Mouse (Mus musculus) adrenal gland, adult 18-20 months (tissue): ENCODE data around the gene Spats2. TPM values are rescaled to one million over a fixed set of nuclear protein-coding genes. Genes with fewer than 3 reads are reported as not detected.
A peak's percentile ranks its signal among the peaks of the same experiment; 100 is the strongest.
"Not testable (repeated sequence)": the region's sequence is repeated elsewhere in the genome, so short reads cannot be mapped to it uniquely, and the experiment has no call there.

Experiments used
- DNase-seq, 2 experiments: peaks; one replicate each; pipeline ENCODE4 v3.0.0; 2021 to 2022; ENCODE audit warnings: low spot score in 2 of 2
- long read RNA-seq, 2 experiments: library from polyadenylated mRNA; stranded (forward); transcript quantifications; one replicate each; pipeline ENCODE4 v2.0.0; 2021
- total RNA-seq, 2 experiments: library from RNA; stranded (reverse); gene quantifications; 1 replicate in 1 of 2; 2 replicates in 1 of 2; pipeline ENCODE4 v1.2.3; 2021

The Spats2 gene
- total RNA-seq: 10 to 100 TPM; 10.4 to 10.6 TPM
- long read RNA-seq, experiment 1, transcript Spats2-201 (13 exons, 3,096 nt): major isoform, 16 of 18 reads
- long read RNA-seq, experiment 1, partial matches to known transcripts: 0 of 18 reads
- long read RNA-seq, experiment 1, other reads (novel, unspliced or antisense): 2 of 18 reads
- long read RNA-seq, experiment 2, transcript Spats2-201 (13 exons, 3,096 nt): major isoform, 45 of 50 reads
- long read RNA-seq, experiment 2, partial matches to known transcripts: 1 of 50 reads
- long read RNA-seq, experiment 2, other reads (novel, unspliced or antisense): 4 of 50 reads

DNA sequence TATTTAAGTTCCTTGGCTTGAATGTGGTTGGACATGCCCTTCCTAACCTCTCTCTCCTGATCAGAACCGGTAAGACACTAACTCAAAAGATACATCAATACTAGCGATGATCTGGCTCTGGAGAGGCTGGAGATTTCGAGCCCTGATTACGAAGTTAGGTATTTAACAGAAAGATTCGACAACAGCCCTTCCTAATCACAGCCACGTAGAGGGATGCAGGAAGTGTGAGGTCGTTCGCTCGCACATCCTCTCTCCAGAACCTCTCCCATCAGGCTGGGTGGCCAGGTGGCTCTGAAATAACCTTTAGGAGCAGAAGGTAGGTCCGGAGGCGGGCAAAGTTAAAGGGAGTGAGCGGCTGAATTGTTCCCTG is at the start of gene Spats2:
TSS of gene Spats2 (plus strand) at position 206 of the 370 bp plus-strand sequence.
- DNase-seq: no peak

DNA sequence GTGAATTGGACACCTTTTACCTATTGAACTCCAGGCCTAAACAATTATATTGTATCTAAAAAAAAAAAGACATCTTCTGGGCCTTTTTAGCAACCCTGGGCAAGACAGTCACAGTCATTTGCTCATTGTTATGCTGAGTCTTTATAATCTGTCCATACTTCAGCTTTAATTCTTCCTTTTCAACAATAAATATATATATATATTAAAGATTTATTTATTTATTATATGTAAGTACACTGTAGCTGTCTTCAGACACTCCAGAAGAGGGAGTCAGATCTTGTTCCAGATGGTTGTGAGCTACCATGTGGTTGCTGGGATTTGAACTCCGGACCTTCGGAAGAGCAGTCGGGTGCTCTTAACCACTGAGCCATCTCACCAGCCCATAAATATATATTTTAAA is 49.7 kb upstream of the Spats2 start:
- not testable (repeated sequence) for DNase-seq

GRCm38 (mm10) chr15:99078181-99078910 is 47.4 kb upstream of the Spats2 start:
- no peak for DNase-seq

DNA sequence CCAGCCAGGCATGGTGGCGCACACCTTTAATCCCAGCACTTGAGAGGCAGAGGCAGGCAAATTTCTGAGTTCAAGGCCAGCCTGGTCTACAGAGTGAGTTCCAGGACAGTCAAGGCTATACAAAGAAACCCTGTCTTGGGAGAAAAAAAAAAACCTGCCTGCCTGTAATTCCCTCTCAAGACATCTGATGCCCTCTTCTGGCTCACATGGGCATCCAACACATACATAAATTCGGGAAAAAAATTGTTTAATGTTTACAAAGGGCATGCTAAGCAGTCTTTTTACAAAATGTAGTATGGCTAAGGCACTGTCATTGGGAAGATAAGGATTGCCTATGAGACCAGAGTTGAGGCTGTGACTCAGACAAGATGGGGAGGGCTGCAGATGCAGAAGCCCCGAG is 45.9 kb upstream of the Spats2 start:
- no peak for DNase-seq

- DNase-seq: no peak
Observed at GRCm38 (mm10) chr15:99082322-99082721, 43.4 kb upstream of the Spats2 start.

GRCm38 (mm10) chr15:99082840-99083239 is 42.9 kb upstream of the Spats2 start:
- DNase-seq: no peak

DNA sequence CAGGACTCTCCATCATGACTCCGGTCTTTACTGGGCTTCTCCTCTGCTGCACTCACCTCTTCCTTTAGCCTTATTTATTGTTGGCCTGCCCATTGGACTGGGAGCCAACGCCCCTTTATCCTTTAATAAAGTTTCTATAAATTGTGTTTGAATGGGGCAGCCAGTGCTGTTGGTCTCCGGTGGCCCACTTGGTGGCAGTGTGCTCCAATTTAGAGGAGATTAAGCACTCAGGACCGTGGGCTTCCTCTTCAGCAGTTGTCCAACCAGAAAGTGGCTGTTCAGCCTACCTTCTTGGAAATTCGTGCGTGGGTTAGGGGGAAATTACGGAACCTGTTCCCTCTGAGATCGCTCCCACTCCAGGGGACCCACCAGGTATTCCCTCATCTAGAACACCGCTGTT is 42.5 kb upstream of the Spats2 start:
- peak in 1 of 2 experiments; percentile 52 for DNase-seq

DNA sequence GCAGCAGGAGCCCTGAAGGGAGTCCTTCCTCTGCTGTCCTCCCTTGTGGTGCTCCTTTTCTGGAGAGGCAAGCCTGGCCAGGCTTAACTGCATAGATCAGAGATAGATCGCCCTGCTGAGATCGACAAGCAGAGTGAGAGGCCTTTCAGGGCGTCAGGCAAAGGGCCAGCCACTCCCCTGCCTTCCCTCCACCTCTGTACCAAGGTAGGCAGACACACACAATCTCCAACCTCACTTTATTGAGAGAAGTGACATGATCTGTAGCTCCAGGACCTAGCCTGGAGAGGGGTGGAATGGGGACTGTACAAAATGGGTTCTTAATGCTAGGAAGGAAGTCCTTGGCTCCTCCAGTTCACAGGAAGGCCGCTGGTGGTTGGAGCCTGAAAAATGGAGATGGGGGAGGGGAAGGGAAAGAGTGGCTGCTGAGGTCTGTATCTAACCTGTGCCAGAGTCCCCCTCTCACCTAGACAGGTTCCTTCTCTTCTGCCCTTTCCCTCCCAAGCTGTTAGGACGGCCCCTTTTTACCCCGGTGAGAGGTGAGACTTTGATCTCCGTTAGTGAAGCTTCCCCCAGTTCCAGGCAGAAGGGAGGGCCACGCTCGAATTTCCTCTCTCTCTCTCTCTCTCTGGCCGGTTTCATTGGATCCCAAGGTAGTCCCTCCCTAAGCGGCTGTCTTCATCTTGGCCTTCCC is 41.7 kb upstream of the Spats2 start:
- DNase-seq: no peak

GRCm38 (mm10) chr15:99084618-99085017 is 41.1 kb upstream of the Spats2 start:
- DNase-seq: no peak

- DNase-seq: no peak
Observed at GRCm38 (mm10) chr15:99085997-99086396, 39.7 kb upstream of the Spats2 start.

GRCm38 (mm10) chr15:99087253-99088075 is 38.3 kb upstream of the Spats2 start, which contains the start of gene C1ql4:
Gene C1ql4 (minus strand): TSS chr15:99087817.
- peak in 1 of 2 experiments; percentile 43 for DNase-seq

DNA sequence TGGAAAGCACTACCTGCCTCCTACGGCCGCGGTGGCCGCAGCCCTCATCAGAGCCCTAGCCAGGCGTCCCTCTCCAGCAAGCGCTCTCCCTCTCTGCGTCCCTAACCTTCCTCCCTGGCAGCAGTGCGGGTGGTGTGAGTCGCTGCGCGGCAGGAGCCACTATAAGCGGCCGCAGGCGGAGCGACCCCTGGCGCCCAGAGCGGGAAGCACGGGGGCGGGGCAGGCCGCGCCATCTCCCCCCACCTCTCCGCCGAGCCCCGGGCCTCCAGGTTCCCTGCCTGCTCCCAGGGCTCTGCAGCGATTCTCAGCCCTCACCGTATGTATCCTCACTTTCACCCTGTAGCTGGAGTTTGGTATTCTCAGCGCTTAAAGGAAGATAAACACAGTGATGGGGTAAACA is 37.4 kb upstream of the Spats2 start:
- DNase-seq: peak; percentile 73 to 81

DNA sequence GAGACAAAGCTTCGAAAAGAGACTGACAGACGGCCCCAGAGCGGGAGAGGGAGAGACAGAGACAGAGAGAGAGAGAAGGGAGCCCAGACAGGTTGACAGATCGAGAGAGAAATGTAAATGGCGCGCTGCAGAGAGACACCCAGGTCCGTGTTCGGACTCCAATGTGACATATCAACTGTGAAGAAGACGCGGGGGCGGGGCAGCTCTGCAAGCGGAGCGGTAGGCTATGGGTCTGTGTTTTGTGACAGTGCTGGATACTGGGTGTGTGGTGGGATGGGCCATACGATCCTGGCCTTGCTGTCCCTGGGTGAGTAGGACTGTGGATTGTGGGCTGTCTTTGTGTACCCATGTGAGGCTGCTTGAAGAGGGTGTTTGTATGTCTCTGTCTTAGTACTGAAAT is 36.6 kb upstream of the Spats2 start:
- no peak for DNase-seq

DNA sequence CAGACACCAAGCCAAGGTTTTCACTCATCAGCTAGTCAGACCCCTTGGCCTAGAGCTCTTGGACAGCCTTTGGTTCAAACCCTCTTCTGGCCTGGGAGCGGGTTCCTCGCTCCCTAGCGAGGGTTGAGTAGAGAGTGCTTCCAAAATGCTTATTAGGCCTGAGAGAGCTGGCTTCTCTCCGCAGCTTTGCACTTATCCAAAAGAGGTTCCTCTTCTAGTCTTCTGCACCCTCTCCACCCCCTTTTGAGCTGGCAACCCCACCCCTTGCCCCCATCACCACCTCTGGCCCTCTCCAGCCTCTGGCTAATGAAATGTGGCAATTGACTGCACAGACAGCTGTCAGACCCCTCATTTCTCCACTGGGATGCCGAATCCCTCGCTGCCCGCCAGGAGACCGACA is 32.8 kb upstream of the Spats2 start, which contains the start of gene Dnajc22:
TSS of gene Dnajc22 (plus strand) at position 301 of the 400 bp plus-strand sequence.
- DNase-seq: no peak

DNA sequence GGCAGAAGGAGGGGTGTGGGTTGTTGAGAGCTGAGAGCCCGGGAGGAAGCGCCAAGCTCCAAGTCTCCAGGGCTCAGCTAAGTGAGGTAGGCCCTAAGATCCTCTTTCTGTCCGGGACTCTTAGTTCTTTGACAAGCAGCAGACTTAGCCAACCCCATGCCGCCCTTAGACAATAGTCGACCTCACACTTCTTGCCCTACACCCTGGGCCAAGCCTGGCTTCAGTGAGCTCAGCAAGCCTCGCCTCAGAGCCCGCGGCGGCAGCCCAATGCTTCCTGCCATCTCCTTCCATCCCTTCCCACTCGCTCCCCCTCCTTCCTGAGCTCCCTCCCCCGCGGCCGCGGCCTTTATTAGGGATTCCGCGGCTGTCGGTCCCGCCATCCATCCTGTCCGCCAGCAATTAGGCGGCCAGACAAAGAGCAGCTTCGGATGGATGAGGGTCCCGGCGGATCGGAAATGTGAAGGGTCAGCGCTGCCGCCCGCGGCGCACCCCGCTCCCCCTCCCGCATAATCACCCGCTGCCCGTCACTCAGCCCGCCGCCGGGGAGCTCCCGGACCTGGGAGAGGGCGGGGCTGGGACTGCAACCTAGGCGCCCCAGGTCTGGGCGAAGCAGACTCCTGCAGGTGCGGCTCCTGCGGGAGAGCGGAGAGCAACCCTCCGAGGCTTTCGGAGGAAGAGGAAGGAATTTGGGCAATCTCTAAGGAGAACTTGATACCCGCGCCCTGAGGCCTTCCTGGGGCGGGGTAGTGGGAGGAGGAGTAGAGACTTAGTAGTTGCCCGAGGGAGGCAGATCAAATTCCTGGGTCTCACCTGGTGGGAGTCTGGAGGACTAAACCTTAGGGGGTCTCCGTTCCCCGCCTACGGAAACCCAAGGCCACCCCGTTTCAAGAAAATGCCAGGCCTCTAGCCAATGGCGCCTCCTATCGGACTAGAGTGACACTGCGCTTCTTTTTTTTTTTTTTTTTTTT is 32.1 kb upstream of the Spats2 start:
- no peak for DNase-seq

GRCm38 (mm10) chr15:99094631-99095270 is 31.0 kb upstream of the Spats2 start:
- DNase-seq: no peak

- DNase-seq: no peak
Observed at GRCm38 (mm10) chr15:99095356-99095755, 30.4 kb upstream of the Spats2 start.

- no peak for DNase-seq
Observed at GRCm38 (mm10) chr15:99096061-99096793, 29.5 kb upstream of the Spats2 start.
